ENCODE assay signal across 8 mouse cellular contexts in genomic region chr16:43574006-43574764, GRCm38 (mm10).
DNase-seq lines count a peak whose midpoint lies in the region; ATAC-seq and TF ChIP-seq lines count a peak whose summit lies in the region.

No protein-coding gene starts in this region.

- no peaks in the 10 kb centered on the region for H3K36me3 ChIP-seq in embryonic facial prominence, embryonic 15.5 days
- H3K36me3 ChIP-seq in limb, embryonic 13.5 days, result no peaks in the 10 kb centered on the region
- H3K36me3 ChIP-seq in midbrain, embryonic 16.5 days (ENCODE audit: control insufficient read depth, insufficient read depth, low read length), result peaks cover 4% of the 10 kb centered on the region

- 20% methylated on average over 7 of the region's 7 CpGs for WGBS in bone marrow, adult 2 months
- 38% methylated on average over 7 of the region's 7 CpGs for WGBS in embryonic facial prominence, embryonic 15.5 days
- 43% methylated on average over 7 of the region's 7 CpGs for WGBS in limb, embryonic 13.5 days
- WGBS in midbrain, embryonic 16.5 days, result 44% methylated on average over 7 of the region's 7 CpGs

- no peak overlapping the region for H3K27ac ChIP-seq in bone marrow, adult 2 months (ENCODE audit: control insufficient read depth, insufficient read depth, low read depth, low read length, poor library complexity)
- H3K27ac ChIP-seq in embryonic facial prominence, embryonic 15.5 days (replicated peaks), result peak overlapping the region; percentile 85
- no peak overlapping the region for H3K27ac ChIP-seq in limb, embryonic 13.5 days
- peak overlapping the region; percentile 49; the same call in 1 of the 2 replicates for H3K27ac ChIP-seq in midbrain, embryonic 16.5 days (ENCODE audit: low read length)

- peak; percentile 72 for ATAC-seq in embryonic facial prominence, embryonic 15.5 days (ENCODE audit: insufficient number of reproducible peaks, low FRiP score, low TSS enrichment, low read depth)
- peak; percentile 66; the same call in 1 of the 2 replicates for ATAC-seq in limb, embryonic 13.5 days (ENCODE audit: low FRiP score, low read depth)
- ATAC-seq in midbrain, embryonic 16.5 days, result peak; percentile 72

- peak; percentile 80 for DNase-seq in A20 (ENCODE audit: low read depth, low spot score)
- peak; percentile 93 for DNase-seq in heart, adult 8-10 months (ENCODE audit: low spot score)
- DNase-seq in kidney, adult 8-10 months, result peak; percentile 90 to 95
- peak; percentile 43 to 81 for DNase-seq in spleen, postnatal 10 days (ENCODE audit: low spot score in 2 of 2)

- no peak overlapping the region for H3K4me2 ChIP-seq in embryonic facial prominence, embryonic 15.5 days (replicated peaks)
- H3K4me2 ChIP-seq in limb, embryonic 13.5 days (replicated peaks), result no peak overlapping the region
- H3K4me2 ChIP-seq in midbrain, embryonic 16.5 days (ENCODE audit: low read length), result no peak overlapping the region

- TF ChIP-seq POLR2A in bone marrow, adult 2 months (IDR thresholded peaks at IDR 0.05; ENCODE audit: borderline replicate concordance, control insufficient read depth, low read depth, low read length), result no peak

- no peaks in the 10 kb centered on the region for H3K4me1 ChIP-seq in bone marrow, adult 2 months (ENCODE audit: control insufficient read depth, insufficient read depth, low read length)
- peaks cover 42% of the 10 kb centered on the region for H3K4me1 ChIP-seq in embryonic facial prominence, embryonic 15.5 days
- peaks cover 24% of the 10 kb centered on the region for H3K4me1 ChIP-seq in limb, embryonic 13.5 days
- H3K4me1 ChIP-seq in midbrain, embryonic 16.5 days (ENCODE audit: control insufficient read depth, insufficient read depth, low read length), result peaks cover 23% of the 10 kb centered on the region

- H3K4me3 ChIP-seq in bone marrow, adult 2 months (replicated peaks; ENCODE audit: control insufficient read depth, low read depth, low read length), result no peak overlapping the region
- H3K4me3 ChIP-seq in embryonic facial prominence, embryonic 15.5 days (replicated peaks), result no peak overlapping the region
- H3K4me3 ChIP-seq in limb, embryonic 13.5 days, result no peak overlapping the region
- H3K4me3 ChIP-seq in midbrain, embryonic 16.5 days (ENCODE audit: low read depth, low read length), result no peak overlapping the region

- H3K27me3 ChIP-seq in embryonic facial prominence, embryonic 15.5 days, result no peaks in the 10 kb centered on the region
- H3K27me3 ChIP-seq in limb, embryonic 13.5 days, result 0 out of 2 replicates have a peak, but pooled peaks cover 3% of the 10 kb centered on the region
- H3K27me3 ChIP-seq in midbrain, embryonic 16.5 days (ENCODE audit: control insufficient read depth, insufficient read depth, low read depth, low read length), result no peaks in the 10 kb centered on the region

- no peak overlapping the region for H3K9ac ChIP-seq in embryonic facial prominence, embryonic 15.5 days
- no peak overlapping the region for H3K9ac ChIP-seq in limb, embryonic 13.5 days
- H3K9ac ChIP-seq in midbrain, embryonic 16.5 days (ENCODE audit: low read depth, low read length), result no peak overlapping the region

- peak; percentile 84 for TF ChIP-seq CTCF in bone marrow, adult 2 months (IDR thresholded peaks at IDR 0.05; ENCODE audit: control insufficient read depth, insufficient read depth, low read length)

- H3K9me3 ChIP-seq in embryonic facial prominence, embryonic 15.5 days (replicated peaks), result no peaks in the 10 kb centered on the region
- no peaks in the 10 kb centered on the region for H3K9me3 ChIP-seq in limb, embryonic 13.5 days
- no peaks in the 10 kb centered on the region for H3K9me3 ChIP-seq in midbrain, embryonic 16.5 days (replicated peaks; ENCODE audit: control insufficient read depth, low read length, poor library complexity, severe bottlenecking)

Comparison
In these comparisons a context has a peak if more than half of its experiments do, and no peak if none do; other contexts are left out.
1. H3K27ac ChIP-seq: peak in embryonic facial prominence, embryonic 15.5 days (single experiment) and midbrain, embryonic 16.5 days (single experiment); none in bone marrow, adult 2 months (single experiment) and limb, embryonic 13.5 days (single experiment).
2. Peak in every context shown above with its lines, with median percentiles within 50 percentile points of each other: DNase-seq and ATAC-seq.